Mouse (Mus musculus) intestine, embryonic 16.5 days (tissue): Measurements from ENCODE around the gene Mpv17. TPM values are rescaled to one million over a fixed set of nuclear protein-coding genes. Genes with fewer than 3 reads are reported as not detected.
A peak's percentile ranks its signal among the peaks of the same experiment; 100 is the strongest.

Experiments
- ATAC-seq: fragments of 200-750 bp; cut with Nextera tagmentation; 2 replicates; pipeline ENCODE4 v1.8.0; 2017; ENCODE audit warnings: moderate TSS enrichment, moderate library complexity
- H3K27ac ChIP-seq: fragments of 300-500 bp; sonication (generic); 2 replicates; pipeline ENCODE4 v1.5.1; 2014; ENCODE audit warnings: mild to moderate bottlenecking, low read length
- H3K27me3 ChIP-seq: fragments of 300-500 bp; sonication (generic); replicated peaks from 2 replicates; pipeline ENCODE4 v1.6.1; 2014; ENCODE audit warnings: low read length, control low read depth, mixed read lengths; ENCODE audit not compliant: control insufficient read depth, insufficient read depth
- H3K36me3 ChIP-seq: fragments of 300-500 bp; sonication (generic); 2 replicates; pipeline ENCODE4 v1.6.1; 2014; ENCODE audit warnings: low read length, control low read depth; ENCODE audit not compliant: control insufficient read depth, insufficient read depth
- H3K4me1 ChIP-seq: fragments of 300-500 bp; sonication (generic); 2 replicates; pipeline ENCODE4 v1.6.1; 2014; ENCODE audit warnings: low read length, control low read depth, mixed read lengths; ENCODE audit not compliant: control insufficient read depth, insufficient read depth
- H3K4me2 ChIP-seq: fragments of 300-500 bp; sonication (generic); 2 replicates; pipeline ENCODE4 v1.6.1; 2014; ENCODE audit warnings: low read depth, low read length, control low read depth
- H3K4me3 ChIP-seq: fragments of 300-500 bp; sonication (generic); 2 replicates; pipeline ENCODE4 v1.5.1; 2014; ENCODE audit warnings: mild to moderate bottlenecking, low read length
- H3K9ac ChIP-seq: fragments of 300-500 bp; sonication (generic); 2 replicates; pipeline ENCODE4 v1.6.1; 2014; ENCODE audit warnings: low read depth, low read length
- H3K9me3 ChIP-seq: fragments of 300-500 bp; sonication (generic); 2 replicates; pipeline ENCODE4 v1.6.1; 2016; ENCODE audit warnings: low read length, control low read depth; ENCODE audit not compliant: control insufficient read depth
- WGBS: fragments of 180-500 bp; shearing (Covaris S2); extraction: QIAGEN DNeasy Blood & Tissue Kit; methylation state at CpG from one replicate; pipeline ENCODE4 v1.1.7; 2014; 5-methylcytosine and 5-hydroxymethylcytosine counted together
- polyA plus RNA-seq: library from polyadenylated mRNA; unstranded; fragments of >200 nt; fragmentation: Nextera tagmentation; extraction: Ambion mirVana; gene quantifications from 2 replicates; pipeline ENCODE4 v1.2.1, GENCODE M21; 2015

Gene Mpv17
- polyA plus RNA-seq, 1 experiment from 2014 or later, result 80.3 TPM

DNA sequence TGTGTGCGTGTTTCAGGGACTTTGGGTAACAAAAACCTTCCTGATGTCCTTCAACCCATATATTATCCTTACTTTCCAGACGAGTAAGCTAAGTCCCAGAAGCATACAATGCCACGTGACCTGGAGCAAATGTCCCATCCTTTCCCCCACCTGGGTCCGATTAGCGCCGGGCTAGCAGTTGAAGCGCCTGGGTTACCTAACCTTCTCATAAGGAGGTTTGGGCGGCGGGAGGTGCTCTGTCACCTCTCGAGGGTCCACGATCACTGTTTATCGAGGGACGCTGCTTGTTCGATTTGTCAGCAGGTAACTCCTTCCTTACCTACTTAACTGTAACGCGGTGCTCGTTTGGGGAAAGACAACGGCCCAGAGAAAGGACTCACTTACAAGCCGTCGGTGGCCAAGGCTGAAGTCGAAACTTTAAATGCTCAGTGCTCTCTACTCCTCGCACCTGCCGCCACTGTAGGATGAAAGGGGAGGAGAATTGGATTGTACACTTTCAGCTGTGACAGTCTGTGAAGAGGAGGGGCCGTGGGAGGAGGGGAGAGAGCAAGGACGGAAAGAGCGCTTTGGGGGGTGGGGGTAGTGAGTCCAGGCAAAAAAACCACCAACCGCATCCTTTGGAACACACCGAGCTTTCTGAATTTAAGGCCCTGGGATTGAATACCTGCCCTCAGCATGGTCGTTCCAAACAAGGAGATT, 59.8 kb downstream of the Mpv17 start:
- H3K9ac ChIP-seq, result no peak overlapping the region
- no peak for ATAC-seq

DNA sequence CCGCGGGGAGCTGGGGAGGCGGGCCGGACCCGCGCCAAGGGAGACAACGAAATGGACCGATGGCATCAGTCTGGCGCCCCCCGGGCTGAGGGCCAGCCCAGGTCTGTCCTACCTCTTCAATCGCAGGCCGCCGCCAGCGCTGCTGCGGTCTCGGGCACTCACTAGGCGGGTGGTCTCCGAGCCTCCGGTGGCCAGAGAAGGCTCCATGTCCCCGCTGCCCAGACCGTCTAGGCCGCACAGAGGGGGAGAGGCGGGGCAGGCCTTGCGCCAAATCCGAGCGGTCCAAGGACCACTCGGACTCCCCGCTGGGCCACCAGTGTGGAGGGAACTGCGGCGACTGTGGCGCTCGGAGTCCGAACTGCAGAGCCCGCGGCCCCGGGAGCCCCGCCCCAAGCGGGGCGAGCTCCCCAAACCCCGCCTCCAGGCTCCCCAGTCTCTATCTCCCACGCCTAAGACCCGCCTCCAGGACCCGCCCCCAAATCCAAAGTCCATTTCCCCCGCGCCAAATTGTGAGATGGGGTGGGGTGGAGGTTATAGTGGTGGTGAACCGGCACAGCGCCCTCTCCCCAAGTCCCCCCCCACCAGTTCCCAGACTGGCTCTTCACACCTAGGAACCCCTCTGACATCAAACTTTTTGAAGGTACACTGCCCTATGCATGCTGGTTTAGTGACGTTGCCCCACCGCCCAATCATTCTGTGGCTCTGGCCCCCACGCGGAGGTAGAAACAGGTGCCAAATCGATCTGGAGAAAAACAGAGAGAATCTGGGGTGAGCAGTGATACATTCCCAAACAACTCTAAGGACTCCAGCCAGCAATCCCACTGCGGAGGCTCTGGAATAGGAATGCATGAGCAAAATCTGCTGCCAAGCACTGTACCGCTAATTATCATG, 60.7 kb downstream of the Mpv17 start:
- H3K4me1 ChIP-seq, result peaks cover 31% of the 10 kb centered on the region
- under 1% methylated on average over 50 of the region's 54 CpGs for whole genome bisulfite sequencing
- H3K27ac ChIP-seq, result no peak overlapping the region
- H3K9ac ChIP-seq, result peak overlapping the region; percentile 55
- H3K4me2 ChIP-seq, result peak overlapping the region; percentile 88
- ATAC-seq, result peak; percentile 87
- H3K9me3 ChIP-seq, result no peaks in the 10 kb centered on the region
- H3K27me3 ChIP-seq, result peaks cover 88% of the 10 kb centered on the region
- peak overlapping the region; percentile 56 for H3K4me3 ChIP-seq
- no peaks in the 10 kb centered on the region; the same call in 1 of the 2 replicates for H3K36me3 ChIP-seq

More for the DNA sequence above, 59.8 kb downstream of the Mpv17 start:
- Histone ChIP-seq H3K9me3 (no peaks in the 10 kb centered on the region), H3K27me3 (peaks cover 88% of the 10 kb centered on the region), H3K36me3 (no peaks in the 10 kb centered on the region; the same call in 1 of the 2 replicates), H3K27ac (no peak overlapping the region), H3K4me2 (peak overlapping the region; percentile 88), H3K4me3 (peak overlapping the region; percentile 37), H3K4me1 (peaks cover 31% of the 10 kb centered on the region)
- 2% methylated on average over 29 of the region's 29 CpGs for WGBS

DNA sequence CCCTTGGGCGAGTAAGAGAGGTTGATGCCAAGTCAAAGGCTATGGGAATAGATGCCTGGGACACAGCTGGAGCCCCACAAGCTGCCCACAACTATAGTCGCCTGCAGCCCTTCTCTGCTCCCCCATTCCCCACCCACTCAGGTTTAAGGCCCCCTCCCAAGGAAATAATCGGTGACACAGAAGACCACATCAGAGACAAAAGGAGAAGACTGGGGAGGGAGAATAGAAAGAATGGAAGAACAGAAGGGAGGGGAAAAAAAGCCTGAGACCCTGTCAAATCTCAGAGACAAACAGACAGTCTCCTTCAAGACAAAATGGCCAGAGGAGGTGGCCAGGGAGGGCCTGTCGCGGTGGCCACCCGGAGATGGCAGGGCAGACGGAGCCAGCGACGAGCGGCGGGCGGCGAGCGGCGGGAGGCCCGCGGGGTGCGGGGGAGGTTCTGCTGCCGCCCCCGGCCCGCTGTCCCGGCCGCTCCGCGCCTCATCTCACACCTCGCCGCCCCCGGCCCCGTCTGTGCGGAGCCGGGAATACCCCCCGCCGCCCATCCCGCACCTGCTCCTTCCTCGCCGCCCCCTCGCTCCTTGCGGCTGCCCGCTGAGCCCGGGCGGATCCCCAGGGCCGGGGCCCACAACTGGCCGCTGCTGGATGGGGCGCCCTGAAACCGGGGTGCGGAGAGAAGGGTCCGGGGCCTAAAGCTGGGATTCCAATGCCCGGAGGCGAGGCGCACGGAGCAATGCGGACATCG, 61.6 kb downstream of the Mpv17 start:
- ATAC-seq, result no peak
- Histone ChIP-seq H3K4me2 (peak overlapping the region; percentile 88), H3K36me3 (no peaks in the 10 kb centered on the region; the same call in 1 of the 2 replicates), H3K27me3 (peaks cover 82% of the 10 kb centered on the region), H3K4me1 (peaks cover 31% of the 10 kb centered on the region), H3K9me3 (no peaks in the 10 kb centered on the region), H3K27ac (no peak overlapping the region), H3K4me3 (peak overlapping the region; percentile 56), H3K9ac (peak overlapping the region; percentile 55; the same call in 1 of the 2 replicates)
- 4% methylated on average over 31 of the region's 53 CpGs for WGBS

Other genes starting within 250 kb of the Mpv17 start
- gene Ost4, start 246.5 kb downstream of the Mpv17 start, polyA plus RNA-seq, result 459 and 477 TPM in 2 replicates
- gene Emilin1, start 240.8 kb downstream of the Mpv17 start, polyA plus RNA-seq, result 173 and 177 TPM in 2 replicates
- 26.9 and 32.5 TPM in 2 replicates for gene Khk, start 232.8 kb downstream of the Mpv17 start, polyA plus RNA-seq
- gene Cgref1, start 208.7 kb downstream of the Mpv17 start, polyA plus RNA-seq, result 67.0 and 88.7 TPM in 2 replicates
- gene Preb, start 193.9 kb downstream of the Mpv17 start, polyA plus RNA-seq, result 222 and 227 TPM in 2 replicates
- 3.3 and 4.2 TPM in 2 replicates for gene Tcf23, start 185.6 kb downstream of the Mpv17 start, polyA plus RNA-seq
- 180 and 190 TPM in 2 replicates for gene Atraid, start 105.9 kb downstream of the Mpv17 start, polyA plus RNA-seq
- 18.8 TPM in 2 replicates for gene Slc5a6, start 105.3 kb downstream of the Mpv17 start, polyA plus RNA-seq
- gene Cad, start 99.5 kb downstream of the Mpv17 start, polyA plus RNA-seq, result 16.8 and 18.2 TPM in 2 replicates
- not detected in 2 replicates for gene Dnajc5g, start 48.0 kb downstream of the Mpv17 start, polyA plus RNA-seq
- gene Slc30a3, start 46.0 kb downstream of the Mpv17 start, polyA plus RNA-seq, result 0.12 and 0.15 TPM in 2 replicates
- gene Trim54, start 37.5 kb downstream of the Mpv17 start, polyA plus RNA-seq, result not detected in 2 replicates
- not detected in 2 replicates for gene Ucn, start 15.4 kb downstream of the Mpv17 start, polyA plus RNA-seq
- 1.1 TPM in 2 replicates for gene Gm29609, start 25.7 kb upstream of the Mpv17 start, polyA plus RNA-seq
- 56.4 and 60.3 TPM in 2 replicates for gene Gtf3c2, start 25.9 kb upstream of the Mpv17 start, polyA plus RNA-seq
- gene Snx17, start 39.0 kb upstream of the Mpv17 start, polyA plus RNA-seq, result 143 and 149 TPM in 2 replicates
- gene Eif2b4, start 39.2 kb upstream of the Mpv17 start, polyA plus RNA-seq, result 67.1 and 67.6 TPM in 2 replicates
- gene Zfp513, start 48.1 kb upstream of the Mpv17 start, polyA plus RNA-seq, result 5.5 and 6.0 TPM in 2 replicates
- gene Ppm1g, start 66.4 kb upstream of the Mpv17 start, polyA plus RNA-seq, result 110 and 122 TPM in 2 replicates
- 132 and 140 TPM in 2 replicates for gene Nrbp1, start 86.6 kb upstream of the Mpv17 start, polyA plus RNA-seq
- gene Gm9970, start 87.0 kb upstream of the Mpv17 start, polyA plus RNA-seq, result 0.27 TPM in 1 of 2 replicates, not detected in the other
- gene Krtcap3, start 97.4 kb upstream of the Mpv17 start, polyA plus RNA-seq, result 70.1 and 71.1 TPM in 2 replicates
- gene Ift172, start 136.9 kb upstream of the Mpv17 start, polyA plus RNA-seq, result 19.5 and 21.5 TPM in 2 replicates
- 18.3 and 19.3 TPM in 2 replicates for gene Fndc4, start 141.8 kb upstream of the Mpv17 start, polyA plus RNA-seq
- 0.80 and 1.2 TPM in 2 replicates for gene Gckr, start 143.2 kb upstream of the Mpv17 start, polyA plus RNA-seq